Mouse (Mus musculus) midbrain, embryonic 11.5 days (tissue): ENCODE data around the gene Hist1h3d. TPM values are rescaled to one million over a fixed set of nuclear protein-coding genes. Genes with fewer than 3 reads are reported as not detected.
"Not testable (repeated sequence)": the region's sequence is repeated elsewhere in the genome, so short reads cannot be mapped to it uniquely, and the experiment has no call there.

Source experiments
- ATAC-seq: fragments of 200-750 bp; cut with Nextera tagmentation; 2 replicates; pipeline ENCODE4 v1.8.0; 2017; ENCODE audit warnings: moderate TSS enrichment, moderate library complexity; ENCODE audit not compliant: low FRiP score
- DNase-seq: peaks from one replicate; pipeline ENCODE4 v3.0.0; 2015; ENCODE audit warnings: low spot score; ENCODE audit errors: missing footprints
- H3K27ac ChIP-seq: fragments of 300-500 bp; sonication (generic); 2 replicates; pipeline ENCODE4 v1.5.1; 2014; ENCODE audit warnings: low read depth, low read length
- H3K27me3 ChIP-seq: fragments of 300-500 bp; sonication (generic); 2 replicates; pipeline ENCODE4 v1.6.1; 2014; ENCODE audit warnings: mild to moderate bottlenecking, low read length, moderate library complexity, mixed read lengths; ENCODE audit not compliant: control insufficient read depth, insufficient read depth
- H3K36me3 ChIP-seq: fragments of 300-500 bp; sonication (generic); 2 replicates; pipeline ENCODE4 v1.6.1; 2014; ENCODE audit warnings: mild to moderate bottlenecking, low read length, moderate library complexity, mixed read lengths; ENCODE audit not compliant: control insufficient read depth, insufficient read depth
- H3K4me1 ChIP-seq: fragments of 300-500 bp; sonication (generic); 2 replicates; pipeline ENCODE4 v1.6.1; 2014; ENCODE audit warnings: low read length; ENCODE audit not compliant: control insufficient read depth, insufficient read depth
- H3K4me2 ChIP-seq: fragments of 300-500 bp; sonication (generic); 2 replicates; pipeline ENCODE4 v1.6.1; 2014; ENCODE audit warnings: mild to moderate bottlenecking, moderate library complexity
- H3K4me3 ChIP-seq: fragments of 300-500 bp; sonication (generic); 2 replicates; pipeline ENCODE4 v1.5.1; 2014; ENCODE audit warnings: low read depth, low read length
- H3K9ac ChIP-seq: fragments of 300-500 bp; sonication (generic); 2 replicates; pipeline ENCODE4 v1.6.1; 2014; ENCODE audit warnings: low read length
- H3K9me3 ChIP-seq: fragments of 300-500 bp; sonication (generic); 2 replicates; pipeline ENCODE4 v1.6.1; 2016; ENCODE audit warnings: low read length; ENCODE audit not compliant: control insufficient read depth
- WGBS: fragments of 180-500 bp; shearing (Covaris S2); extraction: QIAGEN DNeasy Blood & Tissue Kit; methylation state at CpG from one replicate; pipeline ENCODE4 v1.1.7; 2014; 5-methylcytosine and 5-hydroxymethylcytosine counted together
- polyA plus RNA-seq: library from polyadenylated mRNA; unstranded; fragments of >200 nt; fragmentation: Nextera tagmentation; extraction: Ambion mirVana; gene quantifications from 2 replicates; pipeline ENCODE4 v1.2.1, GENCODE M21; 2014

Gene Hist1h3d
- polyA plus RNA-seq, 1 experiment from 2014 or later, result 7.4 TPM

DNA sequence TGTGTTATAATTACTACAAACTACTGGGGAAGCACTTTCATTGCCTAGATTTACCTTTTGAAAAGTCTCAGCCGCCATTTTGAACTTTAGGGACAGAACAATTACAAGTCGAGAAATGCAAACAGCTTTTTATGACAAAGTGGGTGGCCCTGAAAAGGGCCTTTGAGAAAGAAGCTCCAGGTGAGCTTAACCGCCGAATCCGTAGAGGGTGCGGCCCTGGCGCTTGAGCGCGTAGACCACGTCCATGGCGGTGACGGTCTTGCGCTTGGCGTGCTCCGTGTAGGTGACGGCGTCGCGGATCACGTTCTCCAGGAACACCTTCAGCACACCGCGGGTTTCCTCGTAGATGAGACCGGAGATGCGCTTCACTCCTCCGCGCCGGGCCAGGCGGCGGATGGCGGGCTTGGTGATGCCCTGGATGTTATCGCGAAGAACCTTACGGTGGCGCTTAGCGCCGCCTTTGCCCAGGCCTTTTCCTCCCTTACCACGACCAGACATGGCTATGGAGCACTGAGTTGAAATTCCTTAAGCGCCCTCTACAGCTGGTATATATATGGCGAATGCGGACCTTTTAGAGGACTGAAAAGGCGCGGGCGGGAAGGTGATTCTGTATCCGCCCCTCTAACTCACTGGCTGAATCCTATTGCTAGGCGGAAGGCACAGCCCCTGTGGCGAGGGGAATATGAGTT, 24.3 kb upstream of the Hist1h3d start, which contains the start of gene Hist1h4f:
Hist1h4f (minus strand) TSS at position 503 of the 689 bp plus-strand sequence.
- Histone ChIP-seq H3K9ac (peak within 1 kb of the TSS; percentile 69), H3K27ac (peak within 1 kb of the TSS; percentile 90), H3K4me2 (peak within 1 kb of the TSS; percentile 51), H3K4me3 (peak within 1 kb of the TSS; percentile 32)
- not testable (repeated sequence) for H3K4me1 ChIP-seq, H3K9me3 ChIP-seq, H3K27me3 ChIP-seq, H3K36me3 ChIP-seq
- ATAC-seq (peak; percentile 80), DNase-seq (peak; percentile 100)
- WGBS, result under 1% methylated on average over 46 of the region's 47 CpGs

DNA sequence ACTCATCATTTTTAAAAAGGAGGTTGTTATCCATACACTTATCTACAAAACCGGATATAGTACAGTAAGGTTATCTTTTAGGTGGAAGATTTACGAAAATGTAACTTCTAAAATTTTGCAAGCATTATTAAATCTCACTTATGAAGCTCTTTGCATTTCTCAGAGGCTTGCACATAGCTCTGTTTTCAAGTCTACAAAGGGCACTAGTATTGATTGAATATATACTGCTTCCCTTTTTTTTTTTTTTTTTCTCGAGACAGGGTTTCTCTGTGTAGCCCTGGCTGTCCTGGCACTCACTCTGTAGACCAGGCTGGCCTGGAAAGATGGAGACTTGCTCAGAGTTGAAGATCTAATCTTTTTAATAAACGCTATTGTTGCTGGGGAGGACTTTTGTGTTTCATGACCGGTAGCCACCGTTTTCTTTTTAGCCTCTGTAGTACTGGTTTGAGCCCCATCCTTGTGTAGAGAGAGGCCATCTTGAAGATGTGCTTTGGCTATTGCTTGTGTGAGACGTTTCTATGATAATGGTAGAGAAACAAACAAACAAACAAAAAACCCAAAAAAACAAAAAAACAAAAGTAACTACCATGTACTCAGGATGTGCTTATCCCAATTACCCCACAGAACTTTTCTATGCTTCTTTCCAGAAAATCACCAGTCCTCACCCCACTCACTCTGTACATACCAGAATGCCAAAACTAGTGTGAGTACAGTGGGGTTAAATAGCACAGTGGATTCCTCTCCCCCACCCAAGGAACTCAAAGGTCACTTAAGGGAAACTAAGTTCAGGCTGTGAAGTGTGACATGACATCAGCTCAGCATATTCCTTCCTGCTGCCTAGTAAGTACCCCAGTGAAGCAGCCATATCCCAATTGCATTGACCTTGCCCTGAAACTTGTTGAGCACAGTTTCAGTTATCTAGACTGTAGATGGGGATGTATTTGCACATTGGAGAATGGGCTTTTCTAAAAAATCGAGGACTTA, 23.3 kb upstream of the Hist1h3d start:
- WGBS, result 56% methylated on average over 8 of the region's 8 CpGs
- no peaks in the 10 kb centered on the region for H3K9me3 ChIP-seq

DNA sequence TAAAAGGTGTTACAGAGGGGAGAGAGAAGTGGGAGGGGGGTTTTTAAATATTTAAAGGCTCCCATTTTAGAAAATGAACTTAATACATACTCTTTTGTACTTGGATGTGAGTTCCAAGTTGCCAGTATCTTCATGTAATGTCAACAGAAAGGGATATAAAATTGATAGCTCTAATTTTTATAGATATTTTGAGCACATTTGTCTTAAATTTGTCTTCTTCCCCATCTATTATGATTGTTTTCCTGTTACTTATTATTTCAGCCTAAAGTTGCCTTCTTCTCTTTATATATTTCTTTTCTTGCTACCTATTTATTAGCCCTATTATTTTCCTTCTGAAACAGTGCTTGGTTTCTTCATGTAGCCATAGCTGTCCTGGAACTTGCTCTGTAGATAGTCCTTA, 22.6 kb upstream of the Hist1h3d start, which contains the start of gene Hist1h1d:
Hist1h1d (plus strand) TSS at position 301 of the 400 bp plus-strand sequence.
- Histone ChIP-seq H3K4me2 (peak within 1 kb of the TSS; percentile 93; the same call in 1 of the 2 replicates), H3K36me3 (no peaks in the 10 kb centered on the region), H3K9ac (peak within 1 kb of the TSS; percentile 89; the same call in 1 of the 2 replicates), H3K4me1 (peaks cover 9% of the 10 kb centered on the region), H3K9me3 (no peaks in the 10 kb centered on the region), H3K4me3 (no peak within 1 kb of the TSS), H3K27me3 (no peaks in the 10 kb centered on the region), H3K27ac (peak within 1 kb of the TSS; percentile 98)
- ATAC-seq (no peak), DNase-seq (no peak)

More for the DNA sequence above, 23.3 kb upstream of the Hist1h3d start:
- Histone ChIP-seq H3K27ac (peak overlapping the region; percentile 90), H3K4me2 (peak overlapping the region; percentile 51), H3K4me1 (peaks cover 9% of the 10 kb centered on the region), H3K36me3 (no peaks in the 10 kb centered on the region), H3K9ac (peak overlapping the region; percentile 47; the same call in 1 of the 2 replicates), H3K27me3 (no peaks in the 10 kb centered on the region), H3K4me3 (0 out of 2 replicates have a peak overlapping the region, but pooled peaks have one; percentile 32)
- ATAC-seq (no peak), DNase-seq (peak; percentile 91)

DNA sequence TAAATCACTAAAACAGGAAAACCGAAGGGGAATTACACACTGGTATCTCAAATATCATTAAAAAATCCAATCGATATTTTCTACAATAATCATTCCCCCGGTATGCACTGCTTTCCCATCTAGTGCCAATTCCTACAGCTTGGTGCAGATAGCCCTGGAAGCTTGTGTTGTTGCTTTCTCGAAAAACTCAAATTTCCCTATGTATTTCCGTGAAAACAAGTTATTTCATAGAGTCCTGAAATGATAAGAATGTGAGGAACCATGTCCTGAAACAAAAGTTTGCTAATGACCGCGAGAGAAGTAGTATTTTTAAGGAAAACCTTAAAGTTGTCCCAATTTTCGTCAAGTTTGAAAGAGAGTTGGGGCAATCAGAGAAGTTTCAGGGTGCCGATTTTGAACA, 21.2 kb upstream of the Hist1h3d start:
- Histone ChIP-seq H3K9ac (peak overlapping the region; percentile 89), H3K4me1 (peaks cover 9% of the 10 kb centered on the region), H3K27me3 (no peaks in the 10 kb centered on the region), H3K4me2 (peak overlapping the region; percentile 93), H3K9me3 (no peaks in the 10 kb centered on the region), H3K36me3 (no peaks in the 10 kb centered on the region), H3K4me3 (peak overlapping the region; percentile 57; the same call in 1 of the 2 replicates), H3K27ac (peak overlapping the region; percentile 98)
- ATAC-seq, result no peak
- WGBS, result 27% methylated on average over 9 of the region's 9 CpGs
- peak; percentile 93 for DNase-seq

DNA sequence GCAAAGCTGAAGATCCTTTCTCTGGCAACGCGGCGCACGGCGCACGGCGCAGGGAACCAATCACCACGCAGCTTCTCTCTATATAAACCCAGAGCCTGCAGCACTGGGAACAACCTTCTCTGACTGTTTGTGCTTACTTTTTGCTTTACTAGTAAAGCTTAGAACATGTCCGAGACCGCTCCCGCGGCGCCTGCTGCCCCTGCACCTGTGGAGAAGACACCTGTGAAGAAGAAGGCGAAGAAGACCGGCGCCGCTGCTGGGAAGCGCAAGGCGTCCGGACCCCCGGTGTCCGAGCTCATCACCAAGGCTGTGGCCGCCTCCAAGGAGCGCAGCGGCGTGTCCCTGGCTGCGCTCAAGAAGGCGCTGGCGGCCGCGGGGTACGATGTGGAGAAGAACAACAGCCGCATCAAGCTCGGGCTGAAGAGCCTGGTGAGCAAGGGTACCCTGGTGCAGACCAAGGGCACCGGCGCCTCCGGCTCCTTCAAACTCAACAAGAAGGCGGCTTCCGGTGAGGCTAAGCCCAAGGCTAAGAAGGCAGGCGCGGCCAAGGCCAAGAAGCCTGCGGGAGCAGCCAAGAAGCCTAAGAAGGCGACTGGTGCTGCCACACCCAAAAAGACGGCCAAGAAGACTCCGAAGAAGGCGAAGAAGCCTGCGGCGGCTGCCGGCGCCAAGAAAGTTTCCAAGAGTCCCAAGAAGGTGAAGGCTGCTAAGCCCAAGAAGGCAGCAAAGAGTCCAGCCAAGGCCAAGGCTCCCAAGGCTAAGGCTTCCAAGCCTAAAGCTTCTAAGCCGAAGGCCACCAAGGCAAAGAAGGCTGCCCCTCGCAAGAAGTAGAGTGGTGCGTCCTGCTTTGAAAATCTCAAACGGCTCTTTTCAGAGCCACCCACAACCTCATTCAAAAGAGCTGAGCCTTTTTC, 20.4 kb upstream of the Hist1h3d start:
- Histone ChIP-seq H3K27ac (peak overlapping the region; percentile 98), H3K4me2 (peak overlapping the region; percentile 93), H3K4me1 (peaks cover 9% of the 10 kb centered on the region), H3K9ac (peak overlapping the region; percentile 89), H3K36me3 (no peaks in the 10 kb centered on the region), H3K9me3 (no peaks in the 10 kb centered on the region), H3K4me3 (peak overlapping the region; percentile 57), H3K27me3 (no peaks in the 10 kb centered on the region)
- under 1% methylated on average over 49 of the region's 54 CpGs for WGBS
- ATAC-seq (peak; percentile 87), DNase-seq (peak; percentile 98)

DNA sequence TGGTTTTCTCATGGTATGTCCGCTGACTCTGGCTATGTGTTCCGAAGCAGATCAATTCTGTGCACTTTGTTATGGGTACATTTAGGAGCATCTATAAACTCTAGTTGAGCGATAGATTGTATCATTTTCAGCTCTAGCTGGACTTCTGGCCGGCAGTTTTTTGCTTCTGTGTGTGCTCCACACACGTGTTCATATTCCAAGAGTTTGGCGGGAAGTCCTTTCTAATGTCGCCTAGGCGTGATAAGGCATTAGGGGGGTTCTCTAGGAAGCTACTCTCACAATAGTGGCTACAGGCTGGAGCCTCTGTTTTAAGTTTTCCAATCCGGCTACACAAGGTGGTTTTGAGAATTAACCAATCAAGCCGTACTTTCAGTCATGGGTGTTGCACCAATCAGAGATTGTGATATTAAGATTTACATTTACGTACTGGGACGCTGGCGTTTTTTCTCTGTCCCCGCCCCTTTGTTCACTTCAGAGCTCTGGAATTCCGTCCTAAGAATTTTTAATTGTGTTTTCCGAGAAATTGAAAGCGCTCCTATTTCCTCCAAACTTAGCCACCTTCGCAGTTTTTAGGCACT, 19.6 kb upstream of the Hist1h3d start:
- H3K9me3 ChIP-seq, result no peaks in the 10 kb centered on the region
- ATAC-seq, result peak; percentile 78
- H3K4me2 ChIP-seq, result peak overlapping the region; percentile 93
- peak overlapping the region; percentile 57 for H3K4me3 ChIP-seq
- DNase-seq, result peak; percentile 98
- peak overlapping the region; percentile 98 for H3K27ac ChIP-seq
- H3K27me3 ChIP-seq, result no peaks in the 10 kb centered on the region
- H3K9ac ChIP-seq, result peak overlapping the region; percentile 89
- H3K4me1 ChIP-seq, result peaks cover 9% of the 10 kb centered on the region
- no peaks in the 10 kb centered on the region for H3K36me3 ChIP-seq
- WGBS, result under 1% methylated on average over 18 of the region's 18 CpGs

DNA sequence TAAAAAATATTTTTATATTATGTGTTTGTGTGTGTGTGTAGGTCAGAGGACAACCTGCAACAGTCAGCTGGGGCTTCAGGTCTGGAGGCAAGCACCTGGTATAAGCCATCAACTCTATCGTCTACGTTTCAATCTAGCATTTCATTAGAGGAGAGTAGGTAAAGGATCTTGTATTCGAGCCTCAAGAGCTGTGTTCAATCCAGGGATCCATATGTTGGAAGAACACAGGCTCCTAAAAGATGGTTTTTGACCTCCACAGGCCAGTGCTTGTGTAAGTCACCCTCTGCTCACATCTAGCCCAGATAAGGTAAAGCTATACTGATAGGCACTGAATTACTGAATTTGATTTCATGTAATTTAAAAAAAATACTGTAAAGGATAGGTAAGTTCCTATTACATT, 18.7 kb upstream of the Hist1h3d start:
- H3K36me3 ChIP-seq, result no peaks in the 10 kb centered on the region
- ATAC-seq (no peak), DNase-seq (no peak)
- H3K4me2 ChIP-seq, result peak overlapping the region; percentile 9; the same call in 1 of the 2 replicates
- no peaks in the 10 kb centered on the region for H3K9me3 ChIP-seq
- peaks cover 9% of the 10 kb centered on the region for H3K4me1 ChIP-seq
- no peak overlapping the region for H3K4me3 ChIP-seq
- peak overlapping the region; percentile 9; the same call in 1 of the 2 replicates for H3K9ac ChIP-seq
- peak overlapping the region; percentile 98 for H3K27ac ChIP-seq
- WGBS, result 70% methylated on average over 3 of the region's 3 CpGs
- H3K27me3 ChIP-seq, result no peaks in the 10 kb centered on the region

DNA sequence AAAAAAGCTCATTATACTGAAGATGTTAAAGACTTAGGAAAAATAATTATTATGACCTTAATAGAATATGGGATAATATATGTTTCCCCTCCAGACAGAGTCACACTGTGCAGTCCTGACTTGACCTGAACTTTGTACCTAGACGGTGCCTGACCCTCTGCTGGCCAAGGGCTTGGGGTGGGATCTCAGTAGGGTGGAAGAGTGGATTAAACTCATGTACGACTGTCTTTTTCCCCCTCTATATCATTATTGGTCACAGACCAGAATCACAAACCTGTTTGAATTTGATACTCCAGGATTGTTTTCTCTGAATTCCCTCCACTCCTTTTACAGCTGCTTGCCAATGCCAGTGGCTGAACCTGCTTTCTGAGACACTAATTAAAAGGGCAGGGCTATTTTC, 14.9 kb upstream of the Hist1h3d start:
- not testable (repeated sequence) for H3K36me3 ChIP-seq, H3K9me3 ChIP-seq, ATAC-seq, H3K4me2 ChIP-seq, H3K27me3 ChIP-seq, H3K4me1 ChIP-seq, H3K9ac ChIP-seq, H3K4me3 ChIP-seq
- peak; percentile 90 for DNase-seq
- peak overlapping the region; percentile 20; the same call in 1 of the 2 replicates for H3K27ac ChIP-seq
- 26% methylated on average over 2 of the region's 2 CpGs for WGBS
